Mouse (Mus musculus): Measurements from ENCODE around the gene Gnaq.

DNA sequence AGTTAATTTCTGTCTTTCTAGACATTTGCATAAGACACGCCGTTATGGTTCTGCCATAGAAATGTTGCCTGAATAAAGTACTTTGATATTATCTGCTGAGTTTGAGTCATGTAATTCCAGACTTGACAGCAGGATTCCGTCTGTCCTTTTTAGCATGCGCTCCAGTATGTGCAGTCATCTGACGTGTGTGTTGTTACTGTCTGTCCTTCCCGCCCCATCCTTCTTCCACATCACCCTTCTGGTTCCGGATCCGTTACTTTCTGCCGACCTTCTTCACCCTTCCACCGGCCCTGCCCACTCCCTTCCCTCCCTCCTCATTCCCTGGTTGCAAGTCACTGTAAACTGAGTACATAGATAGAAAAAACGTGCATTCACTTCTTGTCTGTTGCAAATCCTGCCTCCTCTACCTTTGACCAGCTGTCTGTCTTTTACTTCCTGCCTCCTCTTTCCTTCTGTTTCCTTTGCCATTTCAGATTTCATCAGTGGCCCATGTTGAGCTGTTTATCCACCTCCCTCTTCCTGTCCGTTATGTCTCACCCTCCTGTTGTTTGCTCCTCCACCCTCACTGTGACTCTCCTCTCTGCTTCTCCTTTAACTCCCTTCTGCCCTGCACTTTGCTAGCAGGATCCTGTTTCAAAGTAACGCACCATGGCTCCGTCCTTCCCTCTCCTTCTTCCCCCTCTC is 185.6 kb downstream of the Gnaq start:
- no peak for TF ChIP-seq CTCF (IDR thresholded peaks at IDR 0.05; ENCODE audit: low read depth)
- no peak for TF ChIP-seq EP300 (IDR thresholded peaks at IDR 0.05; ENCODE audit: low read depth)
